Mouse (Mus musculus): ENCODE measurements at regions not wholly inside any gene's neighbourhood (a gene's known extent, or its start where the extent isn't known, plus 50 kb on each side); places are given as distances from the start of the nearest gene placed in this dataset.

GRCm38 (mm10) chr13:31409123-31409513 is 146.8 kb upstream of the Foxq1 start:
- DNase-seq, result no peak

GRCm38 (mm10) chr13:31421556-31421955 is 134.4 kb upstream of the Foxq1 start:
- DNase-seq, result no peak

GRCm38 (mm10) chr13:31423599-31423998 is 132.3 kb upstream of the Foxq1 start:
- no peak for DNase-seq

GRCm38 (mm10) chr13:31425825-31426500 is 130.0 kb upstream of the Foxq1 start:
- DNase-seq, result no peak

GRCm38 (mm10) chr13:31436434-31436833 is 119.5 kb upstream of the Foxq1 start:
- DNase-seq, result peak; percentile 15

- DNase-seq, result no peak
These were observed 115.9 kb upstream of the Foxq1 start for GRCm38 (mm10) chr13:31439761-31440627.

- peak; percentile 81 for DNase-seq
These were observed 97.1 kb upstream of the Foxq1 start for GRCm38 (mm10) chr13:31458883-31459282.

GRCm38 (mm10) chr13:31465141-31465540 is 90.8 kb upstream of the Foxq1 start:
- no peak for DNase-seq

GRCm38 (mm10) chr13:31465711-31466110 is 90.2 kb upstream of the Foxq1 start:
- DNase-seq, result no peak

- no peak for DNase-seq
These were observed 87.8 kb upstream of the Foxq1 start for GRCm38 (mm10) chr13:31468131-31468530.

GRCm38 (mm10) chr13:31468983-31469382 is 87.0 kb upstream of the Foxq1 start:
- DNase-seq, result no peak

GRCm38 (mm10) chr13:31472366-31472765 is 83.6 kb upstream of the Foxq1 start:
- no peak for DNase-seq

GRCm38 (mm10) chr13:31472804-31473203 is 83.1 kb upstream of the Foxq1 start:
- no peak for DNase-seq

GRCm38 (mm10) chr13:31473275-31473674 is 82.7 kb upstream of the Foxq1 start:
- DNase-seq, result no peak

- DNase-seq, result no peak
These were observed 80.1 kb upstream of the Foxq1 start for GRCm38 (mm10) chr13:31475845-31476244.

GRCm38 (mm10) chr13:31477171-31477867 is 78.6 kb upstream of the Foxq1 start:
- no peak for DNase-seq

- no peak for DNase-seq
These were observed 74.7 kb upstream of the Foxq1 start for GRCm38 (mm10) chr13:31481105-31481844.

GRCm38 (mm10) chr13:31486373-31486772 is 69.6 kb upstream of the Foxq1 start:
- DNase-seq, result no peak

- DNase-seq, result no peak
These were observed 67.7 kb upstream of the Foxq1 start for GRCm38 (mm10) chr13:31488186-31488585.

GRCm38 (mm10) chr13:31503191-31503590 is 52.7 kb upstream of the Foxq1 start:
- no peak for DNase-seq

GRCm38 (mm10) chr13:31503832-31504231 is 52.1 kb upstream of the Foxq1 start:
- no peak for DNase-seq

- no peak for DNase-seq
These were observed 51.6 kb upstream of the Foxq1 start for GRCm38 (mm10) chr13:31504316-31504715.

GRCm38 (mm10) chr13:31505386-31505785 is 50.5 kb upstream of the Foxq1 start:
- DNase-seq, result no peak

Measured in adrenal gland, adult 8-10 months (tissue).